Mouse (Mus musculus): Measurements from ENCODE around the gene Jtb.
"Not testable (repeated sequence)": the region's sequence is repeated elsewhere in the genome, so short reads cannot be mapped to it uniquely, and the experiment has no call there.

Jtb gene

DNA sequence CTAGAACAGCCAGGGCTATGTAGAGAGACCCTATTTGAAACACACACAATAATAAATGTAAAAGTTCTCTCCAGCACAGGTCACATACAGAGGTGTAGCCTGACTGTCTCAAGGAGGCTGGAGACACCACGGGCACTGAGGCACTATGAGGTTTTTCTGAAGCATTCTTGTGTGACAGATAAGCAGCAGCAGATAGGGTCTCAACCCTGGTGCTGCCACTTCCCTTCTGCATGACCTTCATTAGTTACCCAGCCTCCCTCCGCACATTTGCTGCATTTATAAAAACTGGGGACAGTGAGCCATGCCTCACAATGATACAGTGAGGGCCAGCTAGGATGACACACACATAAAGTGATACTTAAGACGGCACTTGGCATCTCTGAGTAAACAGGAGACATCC, 8.5 kb upstream of the Jtb start:
- no peak for DNase-seq (ENCODE audit: low read depth, low spot score)

DNA sequence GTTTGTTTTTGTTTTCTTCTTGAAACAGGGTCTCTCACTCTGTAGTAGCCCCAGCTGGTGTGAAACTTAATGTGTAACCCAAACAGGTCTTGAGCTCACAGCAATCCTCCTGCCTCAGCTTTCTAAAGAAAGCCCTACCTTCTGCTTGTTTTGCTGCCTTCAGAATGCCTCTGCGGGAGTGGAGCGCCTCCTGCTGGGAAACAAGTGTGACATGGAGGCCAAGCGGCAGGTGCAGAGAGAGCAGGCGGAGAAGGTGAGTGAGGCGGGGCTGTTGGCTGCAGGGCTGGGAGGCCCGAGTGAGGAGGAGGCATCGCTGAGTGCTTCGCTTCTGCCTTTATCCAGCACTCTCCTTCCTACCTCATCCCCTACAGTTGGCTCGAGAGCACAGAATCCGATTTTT, 7.1 kb upstream of the Jtb start:
- no peak for DNase-seq (ENCODE audit: low read depth, low spot score)

DNA sequence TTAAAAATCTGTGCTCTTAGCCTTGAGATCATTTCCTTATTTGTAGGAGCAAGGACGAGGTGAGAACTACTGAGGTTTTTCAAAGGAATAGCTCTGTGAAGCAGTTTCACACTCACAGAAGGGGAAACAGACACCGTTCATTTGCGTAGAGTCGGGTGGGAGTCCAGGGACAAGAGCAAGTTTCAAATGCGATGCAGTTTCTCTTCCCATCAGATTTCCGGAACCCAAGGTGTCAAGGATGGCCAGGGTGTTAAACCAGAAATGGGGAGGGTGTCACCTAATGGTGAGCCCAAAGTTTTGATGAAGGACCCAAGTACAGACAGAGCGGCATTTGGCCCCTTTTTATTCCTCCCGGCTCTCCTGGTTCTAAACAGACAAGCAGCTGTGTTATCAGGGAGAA, 322 bp upstream of the Jtb start:
- no peak for DNase-seq (ENCODE audit: low read depth, low spot score)

DNA sequence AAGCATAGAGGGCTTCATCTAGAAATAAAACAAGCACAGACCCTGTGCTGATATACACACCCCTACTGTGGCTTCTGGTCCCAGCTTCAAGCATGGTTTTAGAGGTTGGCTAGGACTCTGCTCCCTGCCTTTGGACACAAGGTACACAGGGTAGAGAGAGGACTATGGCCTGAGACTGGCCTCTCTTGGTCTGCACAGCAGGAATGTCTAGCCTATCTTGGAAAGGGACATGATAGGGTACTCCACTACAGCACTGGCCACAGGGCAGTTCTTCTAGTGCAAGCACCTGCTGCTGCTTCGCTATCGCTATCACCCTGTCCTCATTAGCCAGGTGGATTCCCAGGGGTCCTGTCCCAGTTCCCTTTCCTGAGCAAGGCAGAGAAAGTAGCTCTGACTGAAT, 9.9 kb downstream of the Jtb start:
- DNase-seq (ENCODE audit: low read depth, low spot score) = no peak

DNA sequence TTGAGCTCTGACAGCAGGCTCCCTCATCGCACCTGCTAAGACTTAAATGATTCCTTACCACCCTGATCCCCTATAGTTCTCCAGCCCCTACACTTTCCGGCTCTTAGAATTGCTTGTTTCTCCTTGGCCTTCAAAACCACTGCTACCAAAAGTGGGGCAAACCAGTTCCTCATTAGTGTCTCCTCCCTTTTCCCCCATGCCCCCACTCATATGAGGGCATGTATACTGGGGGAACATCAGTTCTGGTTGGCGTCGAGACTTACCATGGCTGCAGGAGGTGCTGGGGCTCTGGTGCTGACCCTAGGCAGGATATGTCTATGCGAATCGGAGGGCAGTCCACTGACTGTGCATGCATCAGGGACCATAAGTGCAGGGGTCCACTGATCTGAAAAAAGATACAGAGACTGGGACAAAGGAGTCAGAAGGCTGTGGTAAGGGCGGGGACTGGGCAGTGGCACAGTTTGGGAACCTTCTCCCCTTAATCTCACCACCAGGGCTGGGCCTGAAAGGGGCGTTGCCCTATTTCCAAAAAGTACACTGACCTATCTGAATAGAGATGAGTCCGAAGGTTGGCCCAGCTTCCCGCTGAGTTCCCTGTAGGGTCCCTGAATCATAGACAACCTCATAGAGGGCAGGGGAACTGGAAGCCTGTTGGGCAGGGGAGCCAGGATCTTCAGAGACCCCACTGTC, 10.4 kb downstream of the Jtb start:
- DNase-seq (ENCODE audit: low read depth, low spot score) = no peak

DNA sequence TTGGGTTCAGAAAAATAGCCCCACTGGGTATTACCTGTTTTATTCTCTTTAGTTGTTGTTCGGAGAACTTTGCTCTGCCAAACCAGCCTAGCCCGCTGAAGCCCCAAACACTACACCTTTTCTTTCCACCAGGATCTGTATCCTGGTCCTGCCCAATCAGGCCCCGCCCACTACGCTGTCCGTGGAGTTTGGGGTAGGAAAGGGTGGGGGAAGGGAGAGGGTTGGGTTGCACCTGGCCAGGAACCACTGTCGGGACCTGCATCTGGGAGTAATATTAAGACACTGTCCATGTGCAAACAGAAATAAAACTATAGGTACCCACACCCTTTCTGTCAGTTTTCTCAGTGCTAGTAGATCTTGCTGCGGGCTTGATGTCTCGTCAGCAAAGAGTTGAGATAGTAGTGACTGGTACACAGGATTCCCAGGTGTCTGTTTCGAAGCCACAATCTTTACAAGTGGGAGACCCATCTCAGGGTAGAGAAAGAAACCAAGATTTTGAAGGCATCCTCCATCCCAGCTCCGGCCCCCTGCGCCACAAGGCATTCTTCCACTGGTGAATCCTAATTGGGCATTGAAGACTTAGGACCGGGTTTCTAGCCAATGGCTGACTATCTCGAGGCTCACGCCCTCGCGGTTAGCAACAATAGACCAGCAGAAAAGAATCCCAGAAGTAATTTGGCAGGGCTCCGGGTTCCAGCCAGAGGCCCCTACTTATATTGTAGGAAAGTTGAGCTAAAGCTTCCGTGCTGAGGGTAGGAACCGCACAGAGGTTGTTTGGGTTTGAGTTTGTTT, 11.8 kb downstream of the Jtb start, which contains the start of gene Creb3l4:
Gene Creb3l4, minus strand, starts transcription at position 529 of the 792 bp plus-strand sequence.
- DNase-seq (ENCODE audit: low read depth, low spot score) = no peak

DNA sequence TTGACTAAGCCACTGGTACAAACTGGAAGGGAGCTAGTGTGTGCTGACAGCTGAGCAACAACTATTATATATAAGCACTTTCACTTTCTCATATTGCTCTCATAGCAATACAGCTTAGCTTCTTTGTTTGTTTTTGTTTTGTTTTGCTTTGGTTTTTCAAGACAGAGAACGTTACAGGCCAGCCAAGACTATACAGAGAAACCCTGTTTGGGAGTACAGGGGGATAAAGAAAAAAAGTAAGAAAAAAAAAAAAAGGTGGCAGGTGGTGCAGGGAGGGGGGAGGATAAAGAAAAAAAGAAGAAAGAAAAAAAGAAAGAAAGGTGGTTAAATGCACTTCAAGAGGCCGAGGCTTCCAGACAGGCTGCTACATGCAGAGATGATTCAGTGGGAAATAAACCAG, 14.0 kb downstream of the Jtb start:
- no peak for DNase-seq (ENCODE audit: low read depth, low spot score)

DNA sequence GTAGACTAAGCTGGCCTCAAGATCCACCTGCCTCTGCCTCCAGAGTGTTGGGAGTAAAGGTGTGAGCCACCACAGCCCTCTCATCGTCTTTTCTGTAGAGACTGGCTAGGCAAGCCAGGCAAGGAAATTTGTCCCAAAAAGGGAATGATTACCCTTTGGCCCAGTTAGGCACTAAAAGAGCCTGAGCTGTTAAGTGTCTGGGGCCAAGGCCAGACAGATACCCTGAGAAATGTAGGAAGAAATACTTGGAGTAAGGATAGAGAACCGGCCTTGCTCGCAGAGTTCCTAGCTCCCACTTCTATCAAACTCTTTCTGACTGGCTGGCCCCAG, 16.2 kb downstream of the Jtb start:
- no peak for DNase-seq (ENCODE audit: low read depth, low spot score)

DNA sequence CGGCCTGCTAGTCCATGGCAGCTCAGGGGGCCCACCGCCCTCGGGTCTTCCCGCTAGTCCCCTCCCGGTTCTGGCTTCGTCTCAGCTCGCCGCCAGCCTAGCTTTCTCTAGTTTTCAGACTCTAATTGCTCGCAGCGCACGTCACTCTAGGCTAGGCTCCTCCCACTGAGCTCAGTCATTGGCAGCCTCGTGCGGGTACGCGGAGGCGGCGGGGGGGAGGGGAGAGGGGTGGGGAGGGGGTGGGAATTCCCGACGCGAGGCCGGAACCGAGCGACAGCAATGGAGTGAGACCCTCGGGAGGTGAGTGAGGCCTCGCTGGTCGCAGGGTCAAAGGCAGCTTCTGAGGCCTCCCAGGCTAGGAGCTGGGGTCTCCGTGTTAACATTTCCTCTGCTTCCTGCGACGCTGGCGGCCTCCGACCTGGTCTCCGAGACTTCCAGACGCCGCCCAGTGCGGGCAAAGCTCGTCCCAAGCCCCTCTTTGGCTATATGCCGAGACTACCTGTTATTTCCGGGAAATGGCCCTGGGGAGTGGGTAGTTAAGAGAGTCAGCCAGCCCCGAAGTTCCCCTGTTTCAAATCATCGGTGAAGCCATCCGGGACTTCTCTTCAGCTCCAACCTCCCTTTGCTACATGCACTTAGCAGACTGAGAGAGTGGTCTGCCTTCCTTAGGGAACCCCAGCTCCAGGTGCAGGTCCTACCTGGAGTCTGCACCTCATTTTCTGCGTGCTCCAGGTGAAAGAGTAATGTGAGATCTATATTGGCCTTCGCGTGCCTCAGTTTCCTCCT, 16.8 kb downstream of the Jtb start, which contains the start of gene Slc39a1:
Gene Slc39a1, plus strand, starts transcription at position 213 of the 786 bp plus-strand sequence.
- peak; percentile 89 for DNase-seq (ENCODE audit: low read depth, low spot score)

DNA sequence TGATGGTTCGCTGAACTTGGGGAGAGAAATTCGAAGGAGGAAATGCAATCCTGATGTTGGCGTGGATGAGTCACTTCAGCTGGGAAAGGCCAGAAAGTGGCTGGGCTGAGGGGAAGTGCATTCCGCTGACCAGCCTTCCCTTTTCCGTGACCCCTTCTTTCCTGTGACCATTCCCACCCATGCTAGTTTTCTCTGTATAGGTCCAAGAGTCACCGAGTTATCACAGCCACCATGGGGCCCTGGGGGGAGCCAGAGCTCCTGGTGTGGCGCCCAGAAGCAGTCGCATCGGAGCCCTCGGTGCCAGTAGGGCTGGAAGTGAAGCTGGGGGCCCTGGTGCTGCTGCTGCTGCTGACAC, 17.3 kb downstream of the Jtb start:
- no peak for DNase-seq (ENCODE audit: low read depth, low spot score)

DNA sequence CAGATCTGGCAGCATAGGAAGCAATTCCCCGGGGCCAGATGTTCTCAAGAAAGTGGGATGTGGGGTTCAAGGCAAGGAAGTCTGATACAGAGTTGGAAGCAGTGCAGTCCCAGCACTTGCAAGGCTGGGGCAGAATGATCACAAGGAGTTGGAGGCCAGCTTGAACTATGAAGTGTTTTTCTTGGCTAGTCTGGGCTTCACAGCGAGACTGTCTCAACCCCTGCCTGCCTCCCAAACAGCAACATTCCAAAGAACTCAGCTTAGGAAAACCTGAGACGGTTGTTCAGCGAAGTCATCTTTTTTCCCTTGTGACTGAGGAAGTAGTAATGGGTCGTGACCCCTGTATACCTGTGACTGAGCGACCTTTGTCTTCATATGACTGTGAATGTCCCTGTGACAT, 19.4 kb downstream of the Jtb start:
- DNase-seq (ENCODE audit: low read depth, low spot score) = no peak

DNA sequence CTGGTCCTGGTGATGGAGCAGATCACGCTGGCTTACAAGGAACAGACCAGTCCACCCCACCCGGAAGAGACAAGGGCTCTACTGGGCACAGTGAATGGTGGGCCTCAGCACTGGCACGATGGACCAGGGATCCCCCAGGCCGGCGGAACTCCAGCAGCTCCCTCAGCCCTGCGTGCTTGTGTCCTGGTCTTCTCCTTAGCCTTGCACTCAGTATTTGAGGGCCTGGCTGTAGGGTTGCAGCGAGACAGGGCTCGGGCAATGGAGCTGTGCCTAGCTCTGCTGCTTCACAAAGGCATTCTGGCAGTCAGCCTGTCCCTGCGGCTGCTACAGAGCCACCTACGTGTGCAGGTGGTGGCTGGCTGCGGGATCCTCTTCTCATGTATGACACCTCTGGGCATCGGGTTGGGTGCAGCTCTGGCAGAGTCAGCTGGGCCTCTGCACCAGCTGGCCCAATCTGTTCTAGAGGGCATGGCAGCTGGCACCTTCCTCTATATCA, 20.4 kb downstream of the Jtb start:
- DNase-seq (ENCODE audit: low read depth, low spot score) = not testable (repeated sequence)

DNA sequence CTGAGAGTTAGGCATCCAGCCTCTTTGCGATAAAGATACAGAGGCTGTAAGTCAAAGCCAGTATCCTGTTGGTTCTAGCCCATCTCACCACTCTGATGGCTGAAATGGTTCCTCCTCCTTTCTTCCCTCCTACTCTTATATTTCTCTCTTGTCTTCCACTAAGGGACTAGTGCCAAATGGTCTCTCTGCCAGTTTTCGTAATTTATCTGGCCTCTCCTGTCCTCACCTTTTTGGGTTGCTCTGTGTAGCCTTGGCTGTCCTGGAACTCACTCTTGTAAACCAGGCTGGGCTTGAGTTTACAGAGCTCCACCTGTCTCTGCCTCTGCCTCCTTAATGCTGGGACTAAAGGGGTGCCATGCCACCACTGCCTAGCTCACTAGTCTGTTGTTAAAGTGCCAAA, 21.3 kb downstream of the Jtb start:
- not testable (repeated sequence) for DNase-seq (ENCODE audit: low read depth, low spot score)

DNA sequence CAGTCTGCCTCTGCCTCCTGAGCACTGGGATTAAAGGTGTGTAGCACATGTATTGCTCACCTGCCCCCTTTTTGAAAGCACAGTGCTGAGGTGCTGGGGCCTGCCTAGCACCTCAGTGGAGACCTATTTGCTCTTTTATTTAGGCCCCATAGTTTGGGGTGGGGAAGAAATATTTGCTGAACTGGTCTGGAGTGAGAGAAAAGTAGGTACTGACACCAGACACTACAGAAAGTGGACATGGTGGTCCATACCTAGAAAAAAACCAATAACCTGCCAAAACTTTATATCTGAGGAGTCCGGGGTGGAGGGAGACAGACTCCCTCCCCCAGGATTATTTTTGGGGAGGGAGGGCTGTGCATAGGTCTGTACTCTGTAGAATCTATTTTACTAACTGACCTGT, 21.8 kb downstream of the Jtb start:
- DNase-seq (ENCODE audit: low read depth, low spot score) = not testable (repeated sequence)

DNA sequence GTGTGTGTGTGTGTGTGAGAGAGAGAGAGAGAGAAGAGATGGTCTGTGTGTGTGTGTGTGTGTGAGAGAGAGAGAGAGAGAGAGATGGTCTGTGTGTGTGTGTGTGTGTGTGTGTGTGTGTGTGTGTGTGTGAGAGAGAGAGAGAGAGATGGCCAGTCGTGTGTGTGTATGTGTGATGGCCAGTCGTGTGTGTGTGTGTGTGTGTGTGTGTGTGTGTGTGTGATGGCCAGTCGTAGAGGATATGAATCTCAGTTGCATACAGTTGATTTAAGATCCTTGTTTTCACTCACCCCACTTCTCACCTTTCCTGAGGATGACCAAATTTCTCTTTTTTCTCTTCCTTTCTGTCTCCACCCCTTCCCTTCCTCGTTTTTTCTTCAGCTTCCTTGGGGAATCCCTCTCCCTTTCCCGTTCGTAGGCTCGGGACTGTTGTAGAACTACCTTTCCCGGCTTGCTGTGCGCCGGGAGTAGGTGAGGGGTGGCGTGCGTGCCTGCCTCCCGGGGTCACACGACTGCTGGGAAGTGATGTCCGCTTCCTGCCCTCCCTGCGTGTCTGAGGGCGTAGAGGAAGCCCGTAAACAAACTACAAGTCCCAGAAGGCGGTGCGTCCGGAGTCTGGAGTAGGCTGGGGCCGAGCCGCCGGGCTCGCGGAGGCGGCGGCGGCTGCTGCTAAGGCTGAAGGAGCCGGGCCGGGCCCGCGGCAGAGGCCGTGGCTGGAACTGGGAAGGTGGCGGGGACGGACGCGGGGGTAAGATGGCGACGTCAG, 22.4 kb downstream of the Jtb start, which contains the start of gene Crtc2:
Gene Crtc2, plus strand, starts transcription at position 511 of the 766 bp plus-strand sequence.
- DNase-seq (ENCODE audit: low read depth, low spot score) = peak; percentile 93

DNA sequence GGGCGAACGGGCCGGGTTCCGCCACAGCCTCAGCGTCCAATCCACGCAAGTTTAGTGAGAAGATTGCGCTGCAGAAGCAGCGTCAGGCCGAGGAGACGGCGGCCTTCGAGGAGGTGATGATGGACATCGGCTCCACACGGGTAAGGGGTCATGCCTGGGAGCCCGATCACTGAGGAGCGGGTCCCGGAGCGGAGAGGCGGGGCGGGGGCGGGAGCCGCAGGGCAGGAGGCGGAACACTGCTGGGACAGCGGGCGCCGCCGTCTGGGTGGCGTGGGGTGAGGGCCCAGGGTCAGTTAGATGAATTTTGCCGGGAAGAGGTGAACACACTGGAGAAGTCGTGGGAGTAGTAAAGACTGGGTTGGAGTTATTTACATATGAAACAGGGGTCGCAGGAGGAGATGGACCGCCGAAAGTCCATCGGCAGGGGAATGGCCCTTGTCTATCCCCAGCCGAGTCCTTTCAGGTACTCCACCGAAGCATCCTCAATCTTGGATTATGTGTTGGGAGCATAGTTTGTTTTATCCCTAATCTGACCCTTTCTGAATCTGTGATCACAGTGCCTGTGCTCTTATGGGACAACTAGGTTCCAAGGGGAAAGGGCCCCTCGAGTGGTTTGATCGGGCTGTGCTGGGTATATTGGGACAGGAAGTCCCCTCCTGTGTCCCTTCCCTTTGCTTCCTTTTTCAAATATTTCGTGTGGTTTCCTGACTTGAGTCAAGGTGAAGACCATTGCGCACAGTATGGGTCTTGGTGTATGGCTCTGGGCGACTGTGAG, 23.2 kb downstream of the Jtb start:
- DNase-seq (ENCODE audit: low read depth, low spot score) = no peak

DNA sequence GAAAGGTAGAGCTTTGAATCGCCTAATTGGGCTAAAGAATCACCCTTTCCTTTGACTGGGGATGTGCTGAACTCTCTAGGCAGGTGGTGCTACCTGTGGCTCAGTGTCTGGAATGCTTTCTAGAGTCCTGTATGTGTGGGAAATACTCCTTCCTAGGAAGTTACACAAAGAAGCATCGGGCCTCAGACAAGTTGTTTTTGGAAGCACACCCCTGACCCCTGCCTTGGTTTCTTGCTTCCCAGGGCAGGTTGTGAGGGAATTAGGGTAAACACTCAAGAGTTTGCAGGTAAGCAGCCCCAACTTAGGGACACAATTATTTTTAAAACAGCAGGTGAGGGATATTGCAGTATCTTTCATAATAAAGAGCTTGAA, 23.8 kb downstream of the Jtb start:
- no peak for DNase-seq (ENCODE audit: low read depth, low spot score)

DNA sequence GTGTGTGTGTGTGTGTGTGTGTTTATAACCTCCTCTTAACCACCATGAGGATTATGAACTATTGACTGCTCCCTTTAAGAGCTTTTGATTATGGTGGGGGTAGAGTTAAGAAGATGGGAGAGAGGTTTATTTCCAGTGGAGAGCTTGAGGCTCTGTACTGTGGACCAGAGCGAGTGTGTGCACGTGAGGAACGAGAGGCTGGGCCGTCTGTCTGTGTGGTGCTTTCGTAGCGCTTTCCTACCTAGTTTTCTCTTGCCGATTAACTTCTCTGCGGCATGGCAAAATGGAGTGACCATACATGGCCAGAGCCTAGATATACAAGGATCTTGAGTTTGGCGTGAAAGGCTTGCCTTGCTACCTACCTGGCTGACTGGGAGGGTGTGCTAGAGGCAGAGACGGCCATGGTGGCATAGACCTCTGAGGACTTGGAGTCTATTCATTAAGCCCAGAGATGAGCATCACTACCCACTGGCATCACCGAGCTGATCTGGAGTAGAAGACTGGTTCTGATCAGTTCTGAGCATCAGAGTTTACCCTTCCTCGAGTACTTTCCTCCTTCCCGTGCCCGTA, 24.5 kb downstream of the Jtb start:
- DNase-seq (ENCODE audit: low read depth, low spot score) = no peak

DNA sequence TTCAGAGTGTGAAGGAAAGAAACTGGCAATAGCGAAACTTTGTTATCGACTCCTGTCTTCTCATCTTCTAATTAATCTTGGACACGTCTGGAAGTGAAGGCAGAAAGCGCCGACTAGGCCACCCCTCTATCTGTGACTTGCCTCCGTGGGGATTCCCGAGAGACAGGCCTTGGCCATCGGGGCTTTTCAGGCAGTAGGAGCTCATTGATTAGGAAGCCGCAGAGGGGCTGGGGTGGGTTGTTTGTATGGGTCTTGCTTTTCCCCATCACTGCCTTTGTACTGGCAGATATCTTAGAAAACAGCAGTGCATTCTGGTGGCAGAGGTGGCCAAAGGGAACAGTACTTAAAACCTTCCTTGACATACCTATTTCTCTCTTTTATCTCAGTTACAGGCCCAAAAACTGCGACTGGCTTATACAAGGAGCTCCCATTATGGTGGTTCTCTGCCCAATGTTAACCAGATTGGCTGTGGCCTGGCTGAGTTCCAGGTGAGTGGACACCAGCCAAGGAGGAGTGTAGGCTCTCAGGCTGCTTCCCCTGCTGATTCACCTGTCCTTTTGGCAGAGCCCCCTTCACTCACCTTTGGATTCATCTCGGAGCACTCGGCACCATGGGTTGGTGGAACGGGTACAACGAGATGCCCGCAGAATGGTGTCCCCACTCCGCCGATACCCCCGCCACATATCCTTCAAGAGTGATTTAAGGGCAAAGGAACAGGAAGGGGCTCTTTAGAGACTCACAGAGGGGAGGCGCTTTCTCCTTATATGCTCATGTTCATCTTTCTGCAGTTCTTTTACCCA, 25.5 kb downstream of the Jtb start:
- DNase-seq (ENCODE audit: low read depth, low spot score) = no peak

DNA sequence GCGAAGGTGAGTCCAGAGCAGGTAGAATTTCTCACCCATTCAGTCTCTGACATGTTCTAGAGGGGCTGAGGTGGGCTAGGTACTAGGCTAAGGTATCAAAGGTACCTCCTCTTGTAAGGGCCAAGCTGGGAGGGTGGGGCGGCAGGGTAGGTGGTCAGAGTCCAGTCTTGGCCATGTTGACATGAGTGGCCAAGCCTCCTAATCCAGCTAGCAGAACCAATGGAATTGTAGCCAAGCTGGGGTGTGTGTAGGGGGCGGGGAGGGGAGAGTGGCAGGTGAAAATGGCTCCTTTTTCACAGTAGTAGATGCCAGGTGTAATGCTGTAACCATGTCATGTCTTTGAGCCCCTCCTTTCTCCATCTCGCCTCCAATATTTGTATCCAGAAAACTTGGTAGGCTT, 27.1 kb downstream of the Jtb start:
- no peak for DNase-seq (ENCODE audit: low read depth, low spot score)

All from retina, postnatal 7 days (tissue).